ENCODE assay signal across 8 mouse cellular contexts in genomic region chr5:13585559-13586207, GRCm38 (mm10).
DNase-seq lines count a peak whose midpoint lies in the region; ATAC-seq lines count a peak whose summit lies in the region.
"Had no signal": no experiment of that assay in that cellular context is flagged by ENCODE, and none has a peak within 500 bp of the region (broad histone marks: within the 10 kb centered on the region; RNA-seq: fewer than 3 reads in every experiment).

No protein-coding gene starts in this region.

- H3K36me3 ChIP-seq in hindbrain, embryonic 11.5 days (ENCODE audit: control insufficient read depth, insufficient read depth, low read length), result no peaks in the 10 kb centered on the region
- H3K36me3 ChIP-seq in hindbrain, embryonic 12.5 days, result no peaks in the 10 kb centered on the region

- no peaks in the 10 kb centered on the region for H3K4me1 ChIP-seq in hindbrain, embryonic 11.5 days (replicated peaks; ENCODE audit: control insufficient read depth, insufficient read depth, low read length)
- H3K4me1 ChIP-seq in hindbrain, embryonic 12.5 days, result no peaks in the 10 kb centered on the region

- DNase-seq in hindbrain, embryonic 11.5 days (ENCODE audit: low spot score), result peak; percentile 23
- peak; percentile 2 for DNase-seq in lung, postnatal 36 days
- no peak for DNase-seq in lung, postnatal 25 days (ENCODE audit: low spot score)
- DNase-seq in brain, adult 2 months (ENCODE audit: low read depth, low spot score), result peak; percentile 47
- DNase-seq in retina, postnatal 1 day, result peak; percentile 24
- DNase-seq in adrenal gland, adult 8-10 months, result no peak
- DNase-seq: kidney, adult 8-10 months had no signal

- H3K4me3 ChIP-seq in hindbrain, embryonic 11.5 days (ENCODE audit: low read depth, low read length), result no peak overlapping the region
- no peak overlapping the region for H3K4me3 ChIP-seq in hindbrain, embryonic 12.5 days

- H3K27me3 ChIP-seq in hindbrain, embryonic 11.5 days (ENCODE audit: control insufficient read depth, insufficient read depth, low read length), result no peaks in the 10 kb centered on the region
- H3K27me3 ChIP-seq in hindbrain, embryonic 12.5 days, result no peaks in the 10 kb centered on the region

- H3K9ac ChIP-seq in hindbrain, embryonic 11.5 days (ENCODE audit: low read depth, low read length), result no peak overlapping the region
- no peak overlapping the region for H3K9ac ChIP-seq in hindbrain, embryonic 12.5 days

- H3K4me2 ChIP-seq in hindbrain, embryonic 11.5 days (replicated peaks; ENCODE audit: low read depth, low read length), result no peak overlapping the region
- H3K4me2 ChIP-seq in hindbrain, embryonic 12.5 days (replicated peaks), result no peak overlapping the region

- no peak for ATAC-seq in hindbrain, embryonic 11.5 days (ENCODE audit: low FRiP score)
- ATAC-seq in hindbrain, embryonic 12.5 days (ENCODE audit: low FRiP score), result no peak

- H3K9me3 ChIP-seq in hindbrain, embryonic 11.5 days (ENCODE audit: control insufficient read depth, low read length), result no peaks in the 10 kb centered on the region
- H3K9me3 ChIP-seq in hindbrain, embryonic 12.5 days (replicated peaks), result no peaks in the 10 kb centered on the region

- no peak overlapping the region for H3K27ac ChIP-seq in hindbrain, embryonic 11.5 days (ENCODE audit: low read depth, low read length)
- no peak overlapping the region for H3K27ac ChIP-seq in hindbrain, embryonic 12.5 days

Comparison
In these comparisons a context has a peak if more than half of its experiments do, and no peak if none do; other contexts are left out.
1. DNase-seq: peak in hindbrain, embryonic 11.5 days (single experiment), lung, postnatal 36 days (single experiment), brain, adult 2 months (single experiment) and retina, postnatal 1 day (single experiment); none in lung, postnatal 25 days (single experiment) and adrenal gland, adult 8-10 months (single experiment).